Mouse (Mus musculus) small intestine, adult 2 months (tissue): ENCODE data around the gene Rpl7l1. TPM values are rescaled to one million over a fixed set of nuclear protein-coding genes. Genes with fewer than 3 reads are reported as not detected.

Experiments used
- H3K27ac ChIP-seq: fragments of 200-500 bp; 2 replicates; pipeline ENCODE4 v1.5.1; 2012; ENCODE audit warnings: low read depth, low read length, control low read depth, inconsistent platforms; ENCODE audit not compliant: insufficient read depth
- H3K27me3 ChIP-seq: fragments of 200-500 bp; 2 replicates; pipeline ENCODE4 v1.6.1; 2012; ENCODE audit warnings: mild to moderate bottlenecking, moderate library complexity, low read length, inconsistent platforms; ENCODE audit not compliant: control insufficient read depth, insufficient read depth
- H3K36me3 ChIP-seq: fragments of 200-500 bp; 2 replicates; pipeline ENCODE4 v1.6.1; 2012; ENCODE audit warnings: mild to moderate bottlenecking, low read length, control low read depth, inconsistent platforms; ENCODE audit not compliant: control insufficient read depth, insufficient read depth
- H3K4me1 ChIP-seq: fragments of 200-500 bp; 2 replicates; pipeline ENCODE4 v1.6.1; 2012; ENCODE audit warnings: low read length, inconsistent platforms, mixed read lengths; ENCODE audit not compliant: control insufficient read depth, insufficient read depth, insufficient read length
- H3K4me3 ChIP-seq: fragments of 200-500 bp; 2 replicates; pipeline ENCODE4 v1.5.1; 2012; ENCODE audit warnings: low read depth, mild to moderate bottlenecking, control low read depth, inconsistent platforms, low read length, moderate library complexity
- CTCF ChIP-seq: fragments of 200-500 bp; IDR thresholded peaks from 2 replicates; pipeline ENCODE4 v1.5.1; 2012; ENCODE audit warnings: low read depth, mild to moderate bottlenecking, control low read depth, inconsistent platforms, low read length, moderate library complexity, mixed read lengths; ENCODE audit not compliant: insufficient replicate concordance, insufficient read length; ENCODE audit errors: extremely low read depth
- POLR2A ChIP-seq: fragments of 200-500 bp; IDR thresholded peaks from 2 replicates; pipeline ENCODE4 v1.6.1; 2012; ENCODE audit warnings: low read depth, mild to moderate bottlenecking, control low read depth, inconsistent platforms, low read length, moderate library complexity
- WGBS: fragments of 180-500 bp; shearing (Covaris S2); methylation state at CpG from one replicate; pipeline ENCODE4 v1.1.7; 2018; 5-methylcytosine and 5-hydroxymethylcytosine counted together
- polyA plus RNA-seq: library from polyadenylated mRNA; depleted of rRNA; stranded (reverse); fragments of >200 nt; gene quantifications from 2 replicates; pipeline ENCODE4 v1.2.3, GENCODE M21; 2012

Gene Rpl7l1
- polyA plus RNA-seq, 1 experiment, result 7.4 TPM

DNA sequence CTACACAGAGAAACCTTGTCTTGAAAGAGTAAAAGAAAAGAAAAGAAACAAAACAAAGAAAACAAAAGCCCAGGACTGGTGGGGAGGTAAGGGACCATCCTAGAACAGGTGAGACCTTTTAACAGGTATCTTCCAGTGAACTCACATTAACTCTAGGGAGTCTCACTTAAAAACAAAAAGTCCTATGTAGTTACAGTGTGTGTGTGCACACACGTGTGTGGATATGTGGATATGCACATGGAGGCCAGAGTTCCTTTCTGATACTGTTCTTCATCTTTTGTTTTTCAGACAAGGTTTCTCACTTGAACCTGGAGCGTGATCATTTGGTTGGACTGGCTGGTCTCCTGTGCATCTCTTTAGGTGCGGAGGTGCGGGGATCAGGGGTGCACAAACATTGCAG is 31.9 kb downstream of the Rpl7l1 start:
- peak overlapping the region; percentile 62 for H3K27ac ChIP-seq
- 79% methylated on average over 4 of the region's 4 CpGs for WGBS

GRCm38 (mm10) chr17:46749282-46749681 is 33.2 kb downstream of the Rpl7l1 start:
- peaks cover 8% of the 10 kb centered on the region; the same call in 1 of the 2 replicates for H3K36me3 ChIP-seq
- H3K4me1 ChIP-seq, result peaks cover 3% of the 10 kb centered on the region; the same call in 1 of the 2 replicates
- H3K27me3 ChIP-seq, result no peaks in the 10 kb centered on the region
- H3K4me3 ChIP-seq, result no peak overlapping the region
- TF ChIP-seq CTCF, result no peak
- 85% methylated on average over 5 of the region's 5 CpGs for WGBS
- no peak overlapping the region for H3K27ac ChIP-seq

More for the DNA sequence above, 31.9 kb downstream of the Rpl7l1 start:
- Histone ChIP-seq H3K4me3 (peak overlapping the region; percentile 45), H3K36me3 (peaks cover 6% of the 10 kb centered on the region; the same call in 1 of the 2 replicates), H3K4me1 (peaks cover 3% of the 10 kb centered on the region; the same call in 1 of the 2 replicates), H3K27me3 (no peaks in the 10 kb centered on the region)
- TF ChIP-seq CTCF (no peak), POLR2A (no peak)

DNA sequence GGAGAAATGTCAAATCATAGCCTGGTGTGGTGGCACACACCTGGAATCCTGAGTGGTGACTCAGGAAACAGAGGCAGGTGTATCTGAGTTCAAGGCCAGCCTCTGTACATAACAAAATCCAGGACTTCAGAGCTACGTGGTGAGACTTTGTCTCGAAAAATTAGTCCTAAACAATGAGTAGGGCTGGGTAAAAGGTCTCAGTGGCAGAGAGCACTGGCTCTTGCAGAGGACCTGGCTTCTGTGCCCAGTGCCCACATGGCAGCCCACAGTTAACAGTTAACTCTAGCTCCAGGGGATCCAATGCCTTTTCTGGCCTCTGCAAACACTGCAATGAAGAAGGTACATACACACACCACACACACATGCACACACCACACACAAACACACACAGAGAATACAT is 34.7 kb downstream of the Rpl7l1 start:
- peaks cover 13% of the 10 kb centered on the region; the same call in 1 of the 2 replicates for H3K36me3 ChIP-seq
- no peak overlapping the region for H3K4me3 ChIP-seq
- H3K27me3 ChIP-seq, result no peaks in the 10 kb centered on the region
- H3K27ac ChIP-seq, result no peak overlapping the region
- TF ChIP-seq POLR2A, result no peak
- TF ChIP-seq CTCF, result no peak
- 85% methylated on average over 2 of the region's 2 CpGs for WGBS
- peaks cover 3% of the 10 kb centered on the region; the same call in 1 of the 2 replicates for H3K4me1 ChIP-seq

GRCm38 (mm10) chr17:46747234-46747633 is 35.2 kb downstream of the Rpl7l1 start:
- TF ChIP-seq CTCF, result no peak
- no peak for TF ChIP-seq POLR2A
- no peak overlapping the region for H3K27ac ChIP-seq
- peaks cover 3% of the 10 kb centered on the region; the same call in 1 of the 2 replicates for H3K4me1 ChIP-seq
- WGBS, result 82% methylated on average over 8 of the region's 8 CpGs
- no peak overlapping the region for H3K4me3 ChIP-seq
- H3K27me3 ChIP-seq, result no peaks in the 10 kb centered on the region
- peaks cover 17% of the 10 kb centered on the region for H3K36me3 ChIP-seq

DNA sequence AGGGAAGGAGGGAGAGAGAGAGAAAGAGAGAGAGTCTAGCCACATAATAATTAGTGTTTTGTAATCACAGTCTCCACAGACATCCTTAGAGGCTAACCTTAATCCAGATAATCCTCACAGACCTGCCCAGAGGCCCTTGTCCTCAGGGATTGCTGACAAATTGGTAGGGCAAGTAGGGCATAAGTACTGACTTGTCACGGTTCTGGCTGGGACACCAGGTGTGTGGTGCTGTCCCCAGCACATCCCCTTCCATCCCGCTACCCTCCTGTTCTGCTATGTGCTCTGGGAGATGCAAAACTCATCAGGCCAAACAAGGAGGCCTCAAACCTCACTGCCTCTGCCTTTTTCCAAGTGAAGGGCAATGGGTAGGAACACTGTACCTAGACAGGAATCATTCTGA is 37.0 kb downstream of the Rpl7l1 start:
- H3K4me3 ChIP-seq, result no peak overlapping the region
- H3K27ac ChIP-seq, result no peak overlapping the region
- WGBS, result 83% methylated on average over 2 of the region's 2 CpGs
- peaks cover 25% of the 10 kb centered on the region for H3K36me3 ChIP-seq
- no peaks in the 10 kb centered on the region for H3K4me1 ChIP-seq
- no peaks in the 10 kb centered on the region for H3K27me3 ChIP-seq
- TF ChIP-seq POLR2A (no peak), CTCF (no peak)

- Histone ChIP-seq H3K4me1 (no peaks in the 10 kb centered on the region), H3K36me3 (peaks cover 25% of the 10 kb centered on the region), H3K27ac (no peak overlapping the region), H3K27me3 (no peaks in the 10 kb centered on the region), H3K4me3 (no peak overlapping the region)
- no peak for TF ChIP-seq CTCF
- no peak for TF ChIP-seq POLR2A
- WGBS, result 87% methylated on average over 9 of the region's 9 CpGs
Measured at GRCm38 (mm10) chr17:46742986-46743385, 39.5 kb downstream of the Rpl7l1 start.

GRCm38 (mm10) chr17:46741305-46741704 is 41.2 kb downstream of the Rpl7l1 start:
- peaks cover 21% of the 10 kb centered on the region for H3K36me3 ChIP-seq
- TF ChIP-seq POLR2A (no peak), CTCF (no peak)
- H3K4me3 ChIP-seq, result no peak overlapping the region
- no peaks in the 10 kb centered on the region for H3K4me1 ChIP-seq
- no peaks in the 10 kb centered on the region for H3K27me3 ChIP-seq
- 94% methylated on average over 6 of the region's 6 CpGs for WGBS
- no peak overlapping the region for H3K27ac ChIP-seq
